ENCODE assay signal across 9 mouse cellular contexts in genomic region chr5:134873956-134874879, GRCm38 (mm10). TPM values are rescaled to one million over a fixed set of nuclear protein-coding genes. Genes with fewer than 3 reads are reported as not detected.
DNase-seq lines count a peak whose midpoint lies in the region; ATAC-seq and TF ChIP-seq lines count a peak whose summit lies in the region.
"Had no signal": no experiment of that assay in that cellular context is flagged by ENCODE, and none has a peak within 500 bp of the region (broad histone marks: within the 10 kb centered on the region; RNA-seq: fewer than 3 reads in every experiment).

No protein-coding gene starts in this region.

- TF ChIP-seq POLR2A in heart, adult 2 months (IDR thresholded peaks at IDR 0.05; ENCODE audit: insufficient read depth, low read depth, low read length), result no peak

- intact Hi-C loops in heart, adult 2 months (cut with DNase I), result no loop called here
- intact Hi-C loops in left cerebral cortex, adult 2 months (cut with DNase I), result no loop called here

- H3K4me1 ChIP-seq in heart, adult 2 months (ENCODE audit: control insufficient read depth, insufficient read depth, low read length), result peaks cover 1% of the 10 kb centered on the region; the same call in 1 of the 2 replicates

- no peak for ATAC-seq in granulocyte monocyte progenitor cell, adult 5-6 weeks (replicated peaks; ENCODE audit: poor library complexity, severe bottlenecking)

- H3K9ac ChIP-seq in heart, adult 2 months (ENCODE audit: low read depth, low read length), result no peak overlapping the region

- peak; percentile 33; the same call in 1 of the 2 replicates for TF ChIP-seq EP300 in heart, adult 2 months (IDR thresholded peaks at IDR 0.05; ENCODE audit: insufficient read depth, low read depth, low read length)

- no peak overlapping the region for H3K4me3 ChIP-seq in heart, adult 2 months
- no peak overlapping the region for H3K4me3 ChIP-seq in left cerebral cortex, adult 2 months
- H3K4me3 ChIP-seq: megakaryocyte, embryonic 14.5 days had no signal

- H3K27ac ChIP-seq in heart, adult 2 months, result no peak overlapping the region
- H3K27ac ChIP-seq in left cerebral cortex, adult 2 months, result no peak overlapping the region

- DNase-seq in layer of hippocampus, postnatal 10 days (ENCODE audit: low spot score in 2 of 2), result peak; percentile 68 to 70
- no peak for DNase-seq in layer of hippocampus, adult 18-20 months (ENCODE audit: low spot score in 2 of 2)
- peak; percentile 34 for DNase-seq in cerebellum, adult 9-11 months
- peak; percentile 83 to 87 for DNase-seq in heart, adult 2 months
- peak; percentile 50 for DNase-seq in lung, postnatal 25 days (ENCODE audit: low spot score)
- DNase-seq in spleen, postnatal 14 days (ENCODE audit: low spot score in 2 of 2), result no peak
- no peak for DNase-seq in left cerebral cortex, adult 2 months (ENCODE audit: extremely low spot score in 1 of 2, low spot score in 2 of 2)

- WGBS in heart, adult 2 months, result 44% methylated on average over 21 of the region's 21 CpGs

- H3K36me3 ChIP-seq in heart, adult 2 months (ENCODE audit: control insufficient read depth, insufficient read depth, low read length), result no peaks in the 10 kb centered on the region

- H3K27me3 ChIP-seq in heart, adult 2 months (ENCODE audit: control insufficient read depth, insufficient read depth, low read length), result no peaks in the 10 kb centered on the region

- TF ChIP-seq CTCF in heart, adult 2 months (IDR thresholded peaks at IDR 0.05), result no peak
- no peak for TF ChIP-seq CTCF in left cerebral cortex, adult 2 months (IDR thresholded peaks at IDR 0.05)

- no peaks in the 10 kb centered on the region for H3K79me2 ChIP-seq in heart, adult 2 months (replicated peaks; ENCODE audit: control insufficient read depth, insufficient read depth, low read length)

RNA-seq across cellular contexts. Expression of gene Tmem270, which starts 32.3 kb away (rescaled TPM):
- not detected for total RNA-seq in layer of hippocampus, postnatal 10 days (2021)
- total RNA-seq in layer of hippocampus, adult 18-20 months (2021), result not detected
- not detected for total RNA-seq in heart, adult 2 months (2021)
- not detected in 2 replicates for polyA plus RNA-seq in heart, adult 2 months (2012; rRNA removed)
- not detected in 2 replicates for total RNA-seq in granulocyte monocyte progenitor cell, adult 5-6 weeks (2014; fragmentation: Nextera tagmentation)
- not detected in 2 replicates for total RNA-seq in granulocyte monocyte progenitor cell, adult 5-6 weeks (2017)
- total RNA-seq in left cerebral cortex, adult 2 months (2021), result not detected

RNA-seq across cellular contexts. Expression of gene Cldn13, which starts 41.1 kb away (rescaled TPM):
- not detected for total RNA-seq in layer of hippocampus, postnatal 10 days (2021)
- not detected for total RNA-seq in layer of hippocampus, adult 18-20 months (2021)
- not detected for total RNA-seq in heart, adult 2 months (2021)
- 0.10 TPM in 1 of 2 replicates, not detected in the other for polyA plus RNA-seq in heart, adult 2 months (2012; rRNA removed)
- total RNA-seq in granulocyte monocyte progenitor cell, adult 5-6 weeks (2014; fragmentation: Nextera tagmentation), result not detected in 2 replicates
- 0.13 TPM in 1 of 2 replicates, not detected in the other for total RNA-seq in granulocyte monocyte progenitor cell, adult 5-6 weeks (2017)
- not detected for total RNA-seq in left cerebral cortex, adult 2 months (2021)

RNA-seq across cellular contexts. Expression of gene Mettl27, which starts 58.0 kb away (rescaled TPM):
- total RNA-seq in layer of hippocampus, postnatal 10 days (2021), result 10 to 100 TPM in 1 of 2 experiments, 1 to 10 TPM in 1; 9.3 to 10.8 TPM
- 1 to 10 TPM; 7.5 to 8.6 TPM for total RNA-seq in layer of hippocampus, adult 18-20 months (2021)
- total RNA-seq in heart, adult 2 months (2021), result 1 to 10 TPM; 4.1 to 6.7 TPM
- polyA plus RNA-seq in heart, adult 2 months (2012; rRNA removed), result 2.8 TPM in 2 replicates
- 1.7 and 3.9 TPM in 2 replicates for total RNA-seq in granulocyte monocyte progenitor cell, adult 5-6 weeks (2014; fragmentation: Nextera tagmentation)
- 1.2 and 2.2 TPM in 2 replicates for total RNA-seq in granulocyte monocyte progenitor cell, adult 5-6 weeks (2017)
- total RNA-seq in left cerebral cortex, adult 2 months (2021), result 1 to 10 TPM; 7.5 to 9.3 TPM

Comparison
In these comparisons a context has a peak if more than half of its experiments do, and no peak if none do; other contexts are left out.
1. DNase-seq: peak in layer of hippocampus, postnatal 10 days (2 of 2), cerebellum, adult 9-11 months (single experiment), heart, adult 2 months (2 of 2) and lung, postnatal 25 days (single experiment); none in layer of hippocampus, adult 18-20 months (0 of 2), spleen, postnatal 14 days (0 of 2) and left cerebral cortex, adult 2 months (0 of 2).